Mouse (Mus musculus) c-Kit-positive CD71-positive TER-119-positive erythroid progenitor cells, embryonic 14.5 days (primary cell): ENCODE data around the gene Lama5.

Source experiments
- DNase-seq: peaks from one replicate; pipeline ENCODE4 v3.0.0-alpha.2; 2013; ENCODE audit warnings: low spot score

Gene Lama5

GRCm38 (mm10) chr2:180254436-180255209 lies 29.0 kb upstream of the Lama5 start:
- DNase-seq, result no peak

GRCm38 (mm10) chr2:180251838-180252237 lies 26.2 kb upstream of the Lama5 start:
- no peak for DNase-seq

DNA sequence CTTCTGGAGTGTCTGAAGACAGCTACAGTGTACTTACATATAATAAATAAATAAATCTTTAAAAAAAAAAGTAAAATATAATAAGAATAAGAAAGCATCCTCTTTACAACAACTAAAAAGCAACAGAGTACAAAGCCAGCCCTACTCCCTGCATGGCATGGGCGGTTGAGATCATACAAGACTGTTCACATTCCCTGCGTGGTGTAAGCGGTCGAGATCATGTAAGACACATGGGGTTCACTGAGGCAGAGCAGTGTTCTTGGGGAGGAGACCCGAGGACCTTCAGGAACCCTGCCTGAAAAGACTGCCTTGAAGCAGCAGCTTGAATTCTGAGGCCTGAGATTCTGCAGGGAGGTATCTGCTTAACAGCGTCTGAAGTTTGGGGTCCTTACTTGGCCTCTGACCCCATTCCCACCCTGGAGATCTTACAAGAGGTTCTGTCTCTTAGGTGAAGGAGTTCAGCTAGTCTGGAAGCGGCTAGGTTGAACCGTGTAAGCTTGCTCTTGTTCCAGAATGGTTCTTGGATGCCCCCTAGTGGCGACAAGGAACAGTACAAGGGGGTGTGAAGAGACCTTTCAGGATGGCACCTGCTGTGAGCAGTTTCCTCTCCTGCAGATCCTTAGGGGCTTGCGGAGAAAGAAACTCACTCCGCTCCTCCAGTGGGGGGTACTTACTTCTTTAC lies 25.4 kb upstream of the Lama5 start:
- DNase-seq, result peak; percentile 83

GRCm38 (mm10) chr2:180248947-180249660 lies 23.4 kb upstream of the Lama5 start:
- no peak for DNase-seq

DNA sequence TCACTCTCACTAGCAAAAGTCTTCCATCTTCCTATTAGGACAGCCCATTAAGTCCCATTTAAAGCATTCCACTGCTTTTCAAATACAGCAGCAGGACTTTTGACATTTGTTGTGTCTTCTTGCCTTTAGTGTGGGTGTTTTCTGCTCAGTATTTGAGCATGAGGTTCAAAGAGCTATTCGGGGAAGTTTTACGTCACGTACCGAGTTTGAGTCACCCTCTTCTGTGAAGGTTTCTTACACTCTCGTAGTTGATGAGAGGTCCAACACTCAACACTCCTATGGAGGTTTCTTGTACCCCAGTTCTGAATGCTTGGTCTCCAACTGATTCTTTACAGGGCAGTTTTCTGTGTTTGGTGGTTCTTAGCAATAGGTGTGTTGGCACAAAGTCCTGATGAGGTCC lies 22.3 kb upstream of the Lama5 start:
- no peak for DNase-seq

- no peak for DNase-seq
Measured at GRCm38 (mm10) chr2:180243108-180243507, 17.4 kb upstream of the Lama5 start.

- peak; percentile 62 for DNase-seq
Measured at GRCm38 (mm10) chr2:180238591-180238990, 12.9 kb upstream of the Lama5 start.

GRCm38 (mm10) chr2:180237601-180238345 lies 12.1 kb upstream of the Lama5 start:
- DNase-seq, result no peak

DNA sequence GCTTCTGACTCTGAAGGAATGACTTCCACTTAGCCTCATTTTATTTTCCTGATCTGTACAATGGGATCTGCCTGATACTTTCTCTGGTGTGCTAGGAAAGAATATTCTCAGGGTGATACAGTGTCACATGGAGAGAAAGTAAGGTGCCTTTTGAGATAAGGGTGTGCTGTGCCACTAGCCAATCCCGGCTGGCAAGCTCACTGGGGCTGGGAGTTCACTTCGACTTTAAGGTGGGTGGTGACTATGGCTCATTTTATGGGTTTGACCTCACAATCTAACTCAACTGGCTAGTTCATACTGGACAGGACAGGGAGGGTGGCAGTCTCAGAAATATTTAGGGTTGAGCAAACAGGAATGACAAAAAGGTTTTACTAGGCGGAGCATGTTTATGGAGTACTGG lies 11.3 kb upstream of the Lama5 start:
- DNase-seq, result peak; percentile 78

- peak; percentile 57 for DNase-seq
Measured at GRCm38 (mm10) chr2:180236500-180236899, 10.8 kb upstream of the Lama5 start.

DNA sequence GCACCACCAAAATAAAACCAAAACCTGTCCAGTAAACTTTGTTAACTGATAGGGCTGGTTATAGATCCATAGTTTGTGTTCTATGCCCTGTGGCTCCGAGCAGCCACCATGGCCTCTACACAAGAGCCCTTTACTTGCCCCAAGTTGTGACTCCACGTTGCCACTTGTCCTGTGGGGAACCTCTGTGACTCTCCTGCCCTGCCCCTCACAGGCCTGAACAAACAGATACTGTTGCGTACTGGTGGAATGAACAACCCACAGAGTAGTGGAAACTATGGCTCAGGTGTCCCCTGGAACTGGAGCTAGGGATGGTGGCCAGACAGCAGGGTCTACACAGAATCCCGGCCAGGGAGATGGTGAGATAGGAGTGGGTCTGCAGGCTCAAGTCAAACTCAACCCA lies 10.1 kb upstream of the Lama5 start:
- DNase-seq, result no peak

GRCm38 (mm10) chr2:180234980-180235379 lies 9.3 kb upstream of the Lama5 start:
- no peak for DNase-seq

GRCm38 (mm10) chr2:180234353-180234752 lies 8.7 kb upstream of the Lama5 start:
- no peak for DNase-seq

- DNase-seq, result no peak
Measured at GRCm38 (mm10) chr2:180233101-180233904, 7.6 kb upstream of the Lama5 start.

- DNase-seq, result no peak
Measured at GRCm38 (mm10) chr2:180230482-180230881, 4.8 kb upstream of the Lama5 start.

DNA sequence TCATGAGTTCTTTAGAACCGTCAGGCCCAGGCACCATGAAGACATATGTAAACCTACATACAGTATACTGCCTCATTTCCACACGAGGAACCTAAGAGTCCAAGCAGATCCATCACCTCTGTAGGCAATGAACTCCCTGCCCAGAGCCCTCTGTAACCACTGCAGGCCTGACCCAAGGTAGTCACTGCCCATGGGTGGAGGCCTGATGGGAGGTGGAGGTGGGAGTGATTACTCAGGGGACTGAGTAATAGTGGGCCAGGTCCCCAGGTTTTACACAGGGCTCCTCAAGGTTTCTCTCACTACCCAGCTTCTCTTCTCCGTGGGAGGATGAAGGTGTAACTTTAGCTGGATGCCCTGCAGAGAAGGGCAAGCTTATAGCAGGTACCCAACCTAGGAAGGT lies 3.5 kb upstream of the Lama5 start:
- DNase-seq, result no peak

DNA sequence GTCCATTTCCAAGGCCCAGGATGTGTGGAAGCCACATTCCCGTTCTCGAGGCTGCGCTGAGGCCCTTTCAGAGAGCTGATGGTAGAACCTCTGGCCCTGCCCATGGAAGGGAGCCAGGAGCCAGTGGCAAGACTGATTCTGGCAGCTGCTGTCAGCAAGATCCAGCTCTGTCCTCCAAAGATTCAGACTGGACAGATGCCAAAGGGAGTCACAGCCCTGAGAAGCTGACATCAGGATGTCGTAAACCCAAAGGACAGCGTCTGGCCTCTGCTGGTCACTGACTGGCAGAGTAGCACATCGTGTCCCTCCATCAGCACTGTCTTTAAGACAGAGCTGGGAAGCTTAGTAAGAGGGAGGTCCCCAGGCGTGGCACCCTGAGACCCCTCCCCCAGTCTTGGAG lies 2.9 kb upstream of the Lama5 start:
- no peak for DNase-seq

DNA sequence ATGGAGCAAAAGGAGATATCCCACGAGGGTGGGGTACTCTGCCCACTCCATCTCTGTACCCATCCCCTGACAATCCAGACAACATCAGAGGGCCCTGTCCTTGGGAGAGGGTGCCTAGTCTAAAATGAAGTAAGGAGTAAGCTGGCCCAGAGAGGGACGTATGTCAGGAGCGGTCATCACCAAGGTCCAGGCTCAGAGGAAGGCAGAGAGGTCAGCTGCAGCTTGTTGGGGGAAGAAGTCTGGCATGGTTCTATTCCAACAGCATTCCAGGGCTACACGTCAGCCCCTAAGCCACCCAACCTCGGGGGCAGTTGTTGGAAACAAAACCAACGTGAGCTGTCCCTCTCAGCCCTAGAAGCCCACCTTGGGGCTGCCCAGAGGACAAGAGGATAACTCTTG lies 2.4 kb upstream of the Lama5 start:
- no peak for DNase-seq

GRCm38 (mm10) chr2:180227262-180228059 lies 1.8 kb upstream of the Lama5 start:
- peak; percentile 52 for DNase-seq

- no peak for DNase-seq
Measured at GRCm38 (mm10) chr2:180225044-180225761, 456 bp downstream of the Lama5 start.
